Mouse (Mus musculus): ENCODE data around the gene Fam102a.

DNA sequence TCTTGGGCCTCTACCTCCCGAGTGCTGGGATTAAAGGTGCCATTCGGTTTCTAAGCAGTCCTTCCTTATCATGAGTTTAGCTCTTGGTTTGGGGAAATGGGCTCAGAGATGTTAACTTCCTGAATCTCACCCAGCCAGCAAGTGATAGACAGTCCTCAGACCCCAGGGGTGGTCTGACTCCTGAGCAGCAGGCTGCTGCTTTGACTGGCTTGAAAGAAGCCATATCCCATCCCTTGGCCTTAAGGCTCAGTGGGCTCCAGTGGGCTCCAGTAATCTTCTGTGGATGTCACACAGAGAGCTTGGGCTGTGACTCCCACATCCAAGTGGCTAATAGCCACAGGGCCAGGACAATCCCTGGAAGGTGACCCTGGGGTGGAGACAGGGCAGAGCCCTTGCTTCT, 40.6 kb upstream of the Fam102a start:
- TF ChIP-seq POLR2A (IDR thresholded peaks at IDR 0.05; ENCODE audit: borderline replicate concordance, extremely low read depth, insufficient read depth, insufficient read length, poor library complexity, severe bottlenecking) (no peak), CTCF (IDR thresholded peaks at IDR 0.05; ENCODE audit: borderline replicate concordance, extremely low read depth, insufficient read depth, insufficient read length) (no peak)
